Mouse (Mus musculus): ENCODE results near the gene Mdga2. TPM values are rescaled to one million over a fixed set of nuclear protein-coding genes. Genes with fewer than 3 reads are reported as not detected.

Mdga2 gene
- polyA plus RNA-seq, 1 experiment from 2014 or later, result 4.4 TPM

DNA sequence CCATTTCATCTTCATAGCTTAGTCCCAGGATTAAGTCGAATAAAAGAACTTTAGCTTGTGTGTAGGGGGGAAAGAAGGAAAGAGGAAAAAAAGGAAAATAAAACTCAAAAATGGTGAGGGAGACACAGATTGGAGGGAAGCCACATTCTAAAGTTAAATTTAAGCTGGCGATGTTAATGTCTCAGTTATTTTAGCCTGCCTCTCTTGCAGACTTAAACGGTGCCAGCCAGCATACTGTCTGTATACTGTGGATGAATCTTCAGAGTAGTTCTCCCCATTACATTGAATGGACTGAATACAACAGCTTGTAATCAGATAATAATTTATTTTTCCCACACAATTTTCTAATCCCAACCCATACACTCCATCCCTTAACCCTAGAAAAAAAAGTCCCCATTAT is 205.2 kb downstream of the Mdga2 start:
- WGBS, result 94% methylated on average over 3 of the region's 3 CpGs
- Histone ChIP-seq H3K9me3 (no peaks in the 10 kb centered on the region), H3K27me3 (ENCODE audit: insufficient read depth, poor library complexity, severe bottlenecking) (no peaks in the 10 kb centered on the region), H3K4me1 (replicated peaks) (no peaks in the 10 kb centered on the region), H3K4me3 (no peak overlapping the region), H3K36me3 (no peaks in the 10 kb centered on the region), H3K27ac (no peak overlapping the region)
- no peak for DNase-seq (ENCODE audit: low spot score)

DNA sequence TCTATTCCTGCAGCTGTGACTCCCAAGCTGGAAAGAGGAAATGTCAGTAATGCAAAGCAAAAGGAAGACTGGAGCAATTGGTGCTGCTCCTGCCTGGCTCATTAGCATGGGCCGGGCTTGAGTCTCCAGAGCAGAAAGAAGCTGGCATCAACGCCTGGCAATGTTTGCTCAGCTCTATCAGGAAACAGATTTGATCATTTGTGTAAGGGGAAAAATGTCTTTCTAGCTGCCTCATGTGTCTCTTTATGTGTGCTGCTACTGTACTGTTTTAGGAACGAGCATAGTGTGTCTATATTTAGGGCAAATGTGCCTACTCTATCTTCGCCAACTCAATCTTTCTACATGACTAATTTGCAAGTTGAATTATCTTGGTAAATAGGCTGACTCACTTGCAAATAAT is 211.0 kb downstream of the Mdga2 start:
- WGBS, result 87% methylated on average over 4 of the region's 4 CpGs
- no peaks in the 10 kb centered on the region for H3K27me3 ChIP-seq (ENCODE audit: insufficient read depth, poor library complexity, severe bottlenecking)
- H3K36me3 ChIP-seq, result no peaks in the 10 kb centered on the region
- no peaks in the 10 kb centered on the region for H3K4me1 ChIP-seq (replicated peaks)
- no peak overlapping the region for H3K4me3 ChIP-seq
- no peaks in the 10 kb centered on the region for H3K9me3 ChIP-seq
- no peak for DNase-seq (ENCODE audit: low spot score)
- H3K27ac ChIP-seq, result no peak overlapping the region

DNA sequence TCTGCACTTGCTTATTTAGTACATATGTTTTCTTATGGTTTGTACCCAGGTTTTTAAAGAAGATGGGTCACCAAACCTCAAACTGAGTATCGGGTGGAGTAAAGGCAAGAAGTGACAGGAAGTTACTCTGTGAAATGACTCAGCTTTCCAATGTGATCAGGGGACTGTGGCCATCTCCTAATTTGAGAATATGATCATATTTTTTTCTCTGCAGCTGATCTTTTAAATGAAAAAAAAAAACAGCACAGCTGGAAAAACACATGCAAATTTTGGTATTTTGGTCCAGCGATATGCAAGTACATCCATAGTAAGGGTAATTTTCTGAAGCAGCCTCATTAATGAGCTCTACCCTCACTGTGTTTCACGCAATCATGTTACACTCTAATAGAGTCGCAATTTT is 212.0 kb downstream of the Mdga2 start:
- no peaks in the 10 kb centered on the region for H3K9me3 ChIP-seq
- DNase-seq (ENCODE audit: low spot score), result no peak
- no peak overlapping the region for H3K27ac ChIP-seq
- H3K4me1 ChIP-seq (replicated peaks), result no peaks in the 10 kb centered on the region
- H3K36me3 ChIP-seq, result no peaks in the 10 kb centered on the region
- 89% methylated on average over 4 of the region's 4 CpGs for WGBS
- H3K4me3 ChIP-seq, result no peak overlapping the region
- no peaks in the 10 kb centered on the region for H3K27me3 ChIP-seq (ENCODE audit: insufficient read depth, poor library complexity, severe bottlenecking)

DNA sequence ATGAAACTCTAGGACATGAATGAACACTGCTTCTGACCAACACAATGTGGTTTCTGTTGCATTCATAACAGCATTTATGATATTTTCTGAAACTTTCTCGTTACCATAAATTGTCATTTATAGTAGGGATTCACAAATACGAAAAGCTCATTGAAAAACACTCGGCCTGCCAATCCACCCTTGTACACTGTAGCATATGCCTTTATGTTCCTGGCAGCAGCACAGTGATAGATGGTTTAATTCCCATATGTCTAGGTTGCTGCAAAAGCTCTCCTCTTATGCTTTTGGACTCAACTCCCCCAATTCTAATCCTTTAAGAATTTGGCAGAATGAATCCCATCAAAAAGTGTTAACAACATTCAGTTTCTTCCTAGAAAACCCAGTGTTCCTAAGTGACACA is 213.2 kb downstream of the Mdga2 start:
- no peaks in the 10 kb centered on the region for H3K9me3 ChIP-seq
- H3K4me3 ChIP-seq, result no peak overlapping the region
- H3K36me3 ChIP-seq, result no peaks in the 10 kb centered on the region
- H3K27ac ChIP-seq, result no peak overlapping the region
- H3K4me1 ChIP-seq (replicated peaks), result no peaks in the 10 kb centered on the region
- 79% methylated on average over 3 of the region's 3 CpGs for WGBS
- H3K27me3 ChIP-seq (ENCODE audit: insufficient read depth, poor library complexity, severe bottlenecking), result no peaks in the 10 kb centered on the region
- no peak for DNase-seq (ENCODE audit: low spot score)

DNA sequence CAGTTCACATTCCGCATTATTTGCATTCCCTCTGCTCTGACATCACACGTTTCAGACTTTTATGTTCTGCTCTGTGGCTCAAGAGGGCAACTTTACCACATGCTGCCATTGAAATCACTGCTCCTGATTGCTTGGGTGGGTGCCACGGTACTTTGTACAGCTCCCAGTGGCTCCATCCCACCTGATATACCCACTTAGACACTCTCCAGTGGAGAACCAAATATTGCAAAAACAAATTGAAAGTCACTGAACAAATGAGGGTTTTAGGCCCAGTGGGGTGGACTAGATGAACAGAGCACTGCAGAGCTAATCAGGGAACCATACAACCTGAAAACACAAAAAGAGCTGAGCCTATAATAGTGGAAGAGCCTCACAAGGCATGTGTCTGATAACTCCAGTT is 268.2 kb downstream of the Mdga2 start:
- Histone ChIP-seq H3K27me3 (ENCODE audit: insufficient read depth, poor library complexity, severe bottlenecking) (no peaks in the 10 kb centered on the region), H3K4me3 (no peak overlapping the region), H3K4me1 (replicated peaks) (no peaks in the 10 kb centered on the region), H3K36me3 (no peaks in the 10 kb centered on the region), H3K27ac (no peak overlapping the region), H3K9me3 (no peaks in the 10 kb centered on the region)
- no peak for DNase-seq (ENCODE audit: low spot score)
- 73% methylated on average over 3 of the region's 3 CpGs for WGBS

DNA sequence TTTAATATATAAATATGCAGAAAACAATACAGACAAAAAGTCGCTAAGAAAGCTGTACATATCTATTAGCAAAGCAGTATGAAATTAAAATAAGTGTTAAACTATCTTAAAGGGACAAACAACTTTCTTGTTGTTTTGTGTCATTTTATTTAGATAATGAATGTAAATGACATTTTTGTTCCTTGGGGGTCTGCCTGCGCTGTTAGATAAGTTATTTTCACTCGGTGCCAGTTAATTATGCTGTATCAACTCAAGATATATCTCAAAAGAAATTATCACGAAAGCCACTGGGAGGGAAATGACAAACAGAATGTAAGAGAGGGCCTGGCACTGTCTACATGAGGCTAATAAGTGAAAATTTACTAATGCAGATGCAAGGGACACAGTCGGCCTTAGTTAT is 306.6 kb downstream of the Mdga2 start:
- Histone ChIP-seq H3K27ac (no peak overlapping the region), H3K9me3 (no peaks in the 10 kb centered on the region), H3K27me3 (ENCODE audit: insufficient read depth, poor library complexity, severe bottlenecking) (no peaks in the 10 kb centered on the region), H3K4me1 (replicated peaks) (no peaks in the 10 kb centered on the region), H3K36me3 (no peaks in the 10 kb centered on the region), H3K4me3 (no peak overlapping the region)
- 93% methylated on average over 5 of the region's 5 CpGs for WGBS
- no peak for DNase-seq (ENCODE audit: low spot score)

DNA sequence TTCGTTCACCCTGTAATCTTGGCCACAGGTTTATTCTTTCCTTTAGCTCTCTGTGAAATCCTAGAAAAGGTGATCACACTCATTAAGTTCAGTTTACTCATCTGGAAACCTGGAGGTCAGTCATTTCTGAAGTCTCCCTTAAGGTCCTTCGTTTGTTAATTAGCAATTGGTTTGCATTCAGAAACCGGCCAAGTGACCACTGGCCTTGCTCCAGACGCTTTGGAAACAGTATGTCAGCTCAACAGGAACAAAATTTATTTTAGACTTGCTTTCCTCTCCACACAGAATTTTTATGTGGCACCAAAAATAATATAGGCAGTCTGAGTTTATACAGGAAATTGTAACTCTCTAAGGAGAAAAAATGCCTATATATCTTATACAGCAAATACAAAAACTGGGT is 323.0 kb downstream of the Mdga2 start:
- Histone ChIP-seq H3K27ac (no peak overlapping the region), H3K4me3 (no peak overlapping the region), H3K36me3 (no peaks in the 10 kb centered on the region), H3K4me1 (replicated peaks) (no peaks in the 10 kb centered on the region), H3K9me3 (no peaks in the 10 kb centered on the region), H3K27me3 (ENCODE audit: insufficient read depth, poor library complexity, severe bottlenecking) (no peaks in the 10 kb centered on the region)
- WGBS, result 86% methylated on average over 4 of the region's 4 CpGs
- no peak for DNase-seq (ENCODE audit: low spot score)

DNA sequence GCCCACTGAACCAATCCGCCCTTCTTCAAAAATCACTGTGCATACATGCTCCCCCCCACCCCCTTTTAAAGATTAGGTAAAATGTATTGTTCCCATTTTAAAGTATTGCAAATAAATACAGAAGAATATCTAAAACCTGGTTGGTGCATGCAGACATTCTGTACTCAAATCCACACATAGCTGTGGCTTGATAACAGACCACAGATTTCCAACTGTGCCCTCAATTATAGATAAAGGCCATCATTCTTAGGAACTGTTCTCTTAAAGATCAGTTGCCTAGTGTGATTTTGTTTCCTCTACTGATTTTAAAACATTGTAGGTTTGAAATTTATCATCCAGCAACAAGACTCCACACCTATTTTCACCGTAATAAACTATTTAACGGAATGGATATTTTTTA is 325.6 kb downstream of the Mdga2 start:
- Histone ChIP-seq H3K36me3 (no peaks in the 10 kb centered on the region), H3K4me3 (no peak overlapping the region), H3K4me1 (replicated peaks) (no peaks in the 10 kb centered on the region), H3K27me3 (ENCODE audit: insufficient read depth, poor library complexity, severe bottlenecking) (no peaks in the 10 kb centered on the region), H3K9me3 (no peaks in the 10 kb centered on the region), H3K27ac (no peak overlapping the region)
- no peak for DNase-seq (ENCODE audit: low spot score)
- 91% methylated on average over 3 of the region's 3 CpGs for WGBS

DNA sequence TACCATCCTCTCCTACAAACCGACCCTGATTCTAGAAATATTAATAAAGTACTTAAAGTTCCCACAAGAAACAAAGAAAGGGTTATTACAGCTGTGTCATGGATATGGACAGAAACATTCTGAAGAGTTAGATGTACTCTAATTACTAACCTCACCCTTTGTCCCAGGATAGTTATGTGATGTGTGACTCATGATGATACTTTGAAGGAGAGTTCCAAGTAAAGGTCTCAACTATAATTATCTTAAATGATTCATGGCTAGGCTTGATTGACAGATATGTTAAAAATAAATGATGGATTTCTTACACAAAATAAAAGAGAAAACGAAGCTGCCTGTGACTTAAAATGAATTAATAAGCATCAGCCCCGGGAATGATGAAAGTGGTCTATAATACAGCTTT is 332.1 kb downstream of the Mdga2 start:
- no peaks in the 10 kb centered on the region for H3K9me3 ChIP-seq
- no peak overlapping the region for H3K27ac ChIP-seq
- H3K27me3 ChIP-seq (ENCODE audit: insufficient read depth, poor library complexity, severe bottlenecking), result no peaks in the 10 kb centered on the region
- WGBS, result 84% methylated on average over 3 of the region's 3 CpGs
- H3K4me3 ChIP-seq, result no peak overlapping the region
- no peak for DNase-seq (ENCODE audit: low spot score)
- H3K4me1 ChIP-seq (replicated peaks), result no peaks in the 10 kb centered on the region
- H3K36me3 ChIP-seq, result no peaks in the 10 kb centered on the region

DNA sequence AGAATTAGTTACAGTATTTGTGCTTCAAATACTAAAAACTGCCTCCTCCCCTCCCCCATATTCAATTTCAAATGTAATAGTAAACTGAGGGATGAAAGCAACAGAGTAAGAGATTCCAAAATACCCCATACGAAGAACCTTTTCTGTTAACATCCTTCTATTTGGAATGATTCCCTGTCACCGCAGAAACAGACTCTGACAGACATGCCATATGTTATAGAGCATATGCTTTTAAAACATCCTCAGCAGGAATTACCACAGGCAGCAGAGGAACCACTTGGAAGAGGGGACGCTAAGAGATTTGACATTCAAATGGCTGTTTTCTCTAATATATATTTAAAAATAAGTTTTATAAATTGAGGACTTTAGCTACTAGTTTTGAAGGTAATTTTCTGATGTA is 333.1 kb downstream of the Mdga2 start:
- Histone ChIP-seq H3K4me3 (no peak overlapping the region), H3K36me3 (no peaks in the 10 kb centered on the region), H3K9me3 (no peaks in the 10 kb centered on the region), H3K27me3 (ENCODE audit: insufficient read depth, poor library complexity, severe bottlenecking) (no peaks in the 10 kb centered on the region), H3K4me1 (replicated peaks) (no peaks in the 10 kb centered on the region), H3K27ac (no peak overlapping the region)
- WGBS, result 73% methylated on average over 3 of the region's 3 CpGs
- DNase-seq (ENCODE audit: low spot score), result no peak

DNA sequence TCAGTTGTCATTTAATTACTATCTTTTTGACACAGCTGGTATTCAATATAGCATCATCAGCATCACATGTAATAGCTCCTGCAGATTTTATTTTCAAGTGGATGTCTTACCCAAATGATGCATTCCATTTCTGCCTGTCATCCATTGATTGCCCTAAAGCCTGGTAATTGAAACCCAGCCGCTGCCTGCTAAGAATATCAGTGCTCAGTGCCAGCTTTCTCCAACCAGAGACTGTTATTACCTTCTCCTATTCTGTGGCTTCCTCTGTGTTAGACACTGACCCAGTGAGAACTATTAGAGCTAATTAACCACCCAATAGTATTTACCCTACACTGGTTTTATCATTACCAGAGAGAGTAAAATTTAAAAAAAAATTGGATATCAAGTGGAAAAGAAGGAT is 333.7 kb downstream of the Mdga2 start:
- DNase-seq (ENCODE audit: low spot score), result no peak
- Histone ChIP-seq H3K4me3 (no peak overlapping the region), H3K36me3 (no peaks in the 10 kb centered on the region), H3K27ac (no peak overlapping the region), H3K9me3 (no peaks in the 10 kb centered on the region), H3K27me3 (ENCODE audit: insufficient read depth, poor library complexity, severe bottlenecking) (no peaks in the 10 kb centered on the region), H3K4me1 (replicated peaks) (no peaks in the 10 kb centered on the region)
- WGBS, result 74% methylated on average over 1 of the region's 1 CpGs

DNA sequence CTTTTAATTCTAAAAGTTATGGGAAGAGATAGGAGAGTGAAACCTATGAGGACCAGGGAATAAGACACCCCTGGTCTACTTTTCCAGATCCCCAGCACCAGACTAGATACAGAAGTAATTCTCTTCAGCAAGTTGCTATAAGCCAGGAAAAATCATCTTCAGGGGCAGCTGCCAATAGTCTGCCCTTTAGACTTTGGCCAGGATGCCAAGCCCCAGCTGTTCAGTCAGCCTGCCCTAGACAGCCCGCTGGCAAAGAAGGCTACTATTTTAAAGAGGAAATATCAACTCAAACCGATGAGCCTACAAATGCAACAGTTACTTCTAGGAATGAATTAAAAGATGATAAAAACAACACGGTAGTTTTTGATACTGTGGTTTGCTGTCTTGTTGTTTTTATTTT is 356.1 kb downstream of the Mdga2 start:
- Histone ChIP-seq H3K4me3 (no peak overlapping the region), H3K27ac (no peak overlapping the region), H3K4me1 (replicated peaks) (no peaks in the 10 kb centered on the region), H3K36me3 (no peaks in the 10 kb centered on the region), H3K27me3 (ENCODE audit: insufficient read depth, poor library complexity, severe bottlenecking) (no peaks in the 10 kb centered on the region), H3K9me3 (no peaks in the 10 kb centered on the region)
- 89% methylated on average over 3 of the region's 3 CpGs for WGBS
- no peak for DNase-seq (ENCODE audit: low spot score)

DNA sequence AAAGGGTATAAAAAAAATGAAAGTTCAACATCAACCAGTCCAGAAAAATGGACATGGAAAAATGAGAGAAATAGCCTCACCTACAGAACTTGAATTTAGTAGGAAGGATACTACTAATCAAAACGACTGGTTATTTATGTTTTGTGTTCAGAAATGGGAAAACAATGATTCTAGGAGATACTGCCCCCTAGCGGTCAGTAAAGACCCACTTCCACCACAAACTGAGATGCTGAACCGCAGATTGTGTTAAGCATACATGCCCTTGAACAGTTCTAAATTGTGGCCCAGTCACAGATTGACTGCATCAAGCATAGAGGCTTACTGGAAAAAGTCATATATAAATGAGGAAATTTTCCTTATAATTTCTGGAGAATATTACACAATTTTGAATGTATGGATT is 369.2 kb downstream of the Mdga2 start:
- WGBS, result 23% methylated on average over 3 of the region's 3 CpGs
- Histone ChIP-seq H3K36me3 (no peaks in the 10 kb centered on the region), H3K4me3 (no peak overlapping the region), H3K9me3 (no peaks in the 10 kb centered on the region), H3K4me1 (replicated peaks) (no peaks in the 10 kb centered on the region), H3K27me3 (ENCODE audit: insufficient read depth, poor library complexity, severe bottlenecking) (no peaks in the 10 kb centered on the region), H3K27ac (no peak overlapping the region)
- DNase-seq (ENCODE audit: low spot score), result no peak

DNA sequence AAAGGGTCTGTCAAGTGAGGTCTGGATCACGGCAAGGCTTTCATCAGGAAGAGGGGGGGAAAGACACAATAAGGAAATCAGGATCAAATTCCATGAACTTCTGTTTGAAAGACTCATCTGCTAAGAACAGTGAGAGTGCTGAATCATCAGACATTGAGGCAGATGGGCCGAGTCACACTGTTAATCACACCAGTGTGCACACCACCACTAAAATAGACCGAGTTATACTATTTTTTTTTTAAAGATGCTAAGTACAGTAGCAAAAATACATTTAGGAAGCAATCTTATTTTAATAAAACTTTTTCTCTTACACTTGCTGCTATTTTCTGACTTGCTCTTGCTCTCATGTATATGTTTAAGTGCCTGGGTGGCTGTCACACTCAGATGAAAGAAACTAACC is 382.0 kb downstream of the Mdga2 start:
- no peaks in the 10 kb centered on the region for H3K36me3 ChIP-seq
- H3K4me3 ChIP-seq, result no peak overlapping the region
- H3K27ac ChIP-seq, result no peak overlapping the region
- no peaks in the 10 kb centered on the region; the same call in 1 of the 2 replicates for H3K4me1 ChIP-seq (replicated peaks)
- no peak for DNase-seq (ENCODE audit: low spot score)
- H3K9me3 ChIP-seq, result no peaks in the 10 kb centered on the region
- WGBS, result 59% methylated on average over 3 of the region's 3 CpGs
- no peaks in the 10 kb centered on the region for H3K27me3 ChIP-seq (ENCODE audit: insufficient read depth, poor library complexity, severe bottlenecking)
